Mouse (Mus musculus): Measurements from ENCODE around the gene Kir3dl1. TPM values are rescaled to one million over a fixed set of nuclear protein-coding genes. Genes with fewer than 3 reads are reported as not detected.
"Not testable (repeated sequence)": the region's sequence is repeated elsewhere in the genome, so short reads cannot be mapped to it uniquely, and the experiment has no call there.

Kir3dl1 gene
- not detected for total RNA-seq (2021)
- long read RNA-seq, experiment 1: 0 reads
- long read RNA-seq, experiment 2: 0 reads

DNA sequence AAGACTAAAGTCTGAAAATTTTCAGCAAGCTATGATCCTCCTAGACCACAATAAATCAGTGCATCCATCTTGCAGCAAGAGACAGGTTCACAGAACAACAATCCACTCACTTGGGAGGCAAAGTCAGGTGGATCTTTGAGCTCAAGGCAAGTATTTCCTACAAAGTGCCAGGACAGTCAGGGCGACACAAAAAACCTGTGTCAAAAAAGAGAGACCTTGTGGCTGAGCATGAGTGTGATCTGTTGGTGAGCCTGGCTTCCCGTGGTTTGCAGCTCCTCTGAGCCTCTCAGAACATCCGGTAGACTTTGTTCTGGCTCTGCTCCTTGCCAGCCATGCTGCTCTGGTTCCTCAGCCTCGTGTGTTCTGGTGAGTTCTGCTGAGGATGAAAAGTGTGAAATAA is at the start of gene Kir3dl1:
Gene Kir3dl1 (plus strand): TSS at position 301 of the 400 bp plus-strand sequence.
- not testable (repeated sequence) for DNase-seq (ENCODE audit: low spot score in 2 of 2); H3K4me3 ChIP-seq; H3K27ac ChIP-seq

DNA sequence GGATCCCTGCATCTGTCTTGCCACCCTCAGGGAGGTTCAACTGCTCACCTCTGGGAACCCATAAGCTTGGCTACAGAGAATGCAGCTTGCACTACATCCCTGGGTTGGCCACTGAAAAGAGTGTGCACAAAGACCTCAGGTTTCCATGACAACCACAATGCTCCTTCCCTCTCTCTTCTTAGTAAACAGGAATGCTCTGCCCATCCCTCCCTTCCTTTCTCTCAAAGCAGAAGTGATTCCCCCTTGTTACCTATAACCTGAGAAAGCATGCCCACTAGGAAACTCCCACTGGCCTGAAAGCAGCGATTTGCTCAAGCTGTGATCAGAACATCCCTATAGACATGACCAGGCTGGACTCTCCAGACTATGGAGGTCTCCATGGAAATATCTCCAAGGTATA is 26.2 kb downstream of the Kir3dl1 start, which contains the start of gene Kir3dl2:
Gene Kir3dl2 (minus strand): TSS at position 101 of the 400 bp plus-strand sequence.
- H3K4me3 ChIP-seq; H3K27ac ChIP-seq; DNase-seq (ENCODE audit: low spot score in 2 of 2): not testable (repeated sequence)

DNA sequence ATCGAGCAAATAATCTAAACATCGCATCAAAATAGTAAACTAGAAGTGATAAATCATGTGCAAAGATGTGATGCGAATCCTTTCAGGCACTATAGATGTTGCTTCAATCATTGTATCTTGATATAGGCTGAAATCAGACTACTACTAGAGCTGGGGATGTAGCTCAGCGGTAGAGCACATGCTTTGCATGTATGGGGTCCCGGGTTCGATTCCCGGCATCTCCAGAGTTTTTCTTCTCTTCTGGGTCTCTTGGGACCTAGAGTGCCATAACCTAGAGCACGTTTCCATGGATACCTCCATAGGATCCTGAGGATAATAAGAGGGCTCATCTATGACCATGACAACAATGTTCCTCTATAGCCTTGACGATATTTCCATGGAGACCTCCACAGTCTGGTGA is 51.3 kb downstream of the Kir3dl1 start:
- not testable (repeated sequence) for DNase-seq (ENCODE audit: low spot score in 2 of 2); H3K27ac ChIP-seq; H3K4me3 ChIP-seq

Other genes starting within 250 kb of the Kir3dl1 start
- gene Bex3, start 247.7 kb upstream of the Kir3dl1 start, total RNA-seq (2021): 100 to 1,000 TPM; 301 to 311 TPM
- not detected for gene Kir3dl2, start 26.1 kb downstream of the Kir3dl1 start, total RNA-seq (2021)
- 100 to 1,000 TPM; 193 to 204 TPM for gene Tceal3, start 72.8 kb downstream of the Kir3dl1 start, total RNA-seq (2021)
- gene Tceal1, start 190.0 kb downstream of the Kir3dl1 start, total RNA-seq (2021): 10 to 100 TPM; 12.9 to 15.3 TPM
- 100 to 1,000 TPM; 384 to 391 TPM for gene Morf4l2, start 225.7 kb downstream of the Kir3dl1 start, total RNA-seq (2021)